ENCODE assay signal across 14 mouse cellular contexts in the genomic region with DNA sequence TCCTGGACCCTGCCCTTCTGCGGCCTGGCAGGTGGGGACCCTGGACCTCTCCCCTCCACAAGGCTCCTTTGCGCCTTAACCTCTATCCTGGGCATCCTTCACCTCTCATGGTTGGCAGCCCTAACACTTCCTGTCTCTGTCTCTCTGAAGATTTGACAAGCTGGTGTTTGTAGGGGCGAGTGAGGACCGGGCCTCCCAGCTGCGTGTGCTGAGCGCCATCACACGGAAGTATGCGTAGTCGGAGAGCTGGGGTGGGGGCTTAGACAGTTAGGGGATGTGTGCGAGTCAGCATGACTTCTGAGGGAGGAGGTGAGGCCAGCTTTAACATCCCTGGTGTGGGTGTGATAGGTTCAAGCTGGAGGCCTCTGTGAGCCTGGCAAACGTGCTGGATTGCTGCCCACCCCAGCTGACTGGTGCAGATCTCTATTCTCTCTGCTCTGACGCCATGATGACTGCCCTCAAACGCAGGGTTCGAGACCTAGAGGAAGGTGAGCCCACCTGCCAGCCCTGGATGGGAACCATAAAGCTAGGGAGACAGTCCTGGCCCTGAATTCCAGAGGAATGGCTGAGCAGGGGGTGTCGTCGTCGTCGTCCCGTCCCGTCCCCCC. TPM values are rescaled to one million over a fixed set of nuclear protein-coding genes. Genes with fewer than 3 reads are reported as not detected.
"Had no signal": no experiment of that assay in that cellular context is flagged by ENCODE, and none has a peak within 500 bp of the region (broad histone marks: within the 10 kb centered on the region; RNA-seq: fewer than 3 reads in every experiment).

No protein-coding gene starts in this region.

- H3K4me3 ChIP-seq: limb, embryonic 12.5 days; lung, embryonic 15.5 days; megakaryocyte, embryonic 14.5 days; midbrain, embryonic 13.5 days had no signal

- H3K27ac ChIP-seq: kidney, postnatal 0 days; limb, embryonic 12.5 days; lung, embryonic 15.5 days; macrophage; midbrain, embryonic 13.5 days had no signal

- DNase-seq: layer of hippocampus, adult 9-11 months; layer of hippocampus, postnatal 36 days; lung, postnatal 14 days; right cerebral cortex, postnatal 14 days had no signal

- ATAC-seq: midbrain, embryonic 13.5 days had no signal

- H3K4me2 ChIP-seq: limb, embryonic 12.5 days; liver, embryonic 11.5 days; lung, embryonic 15.5 days; midbrain, embryonic 13.5 days had no signal

- H3K9ac ChIP-seq: limb, embryonic 12.5 days; lung, embryonic 15.5 days; midbrain, embryonic 13.5 days had no signal

- H3K9me3 ChIP-seq: limb, embryonic 12.5 days; lung, embryonic 15.5 days; megakaryocyte, embryonic 14.5 days; midbrain, embryonic 13.5 days had no signal

RNA-seq across cellular contexts. Expression of a gene that starts 4.4 kb away (rescaled TPM):
- total RNA-seq: layer of hippocampus, postnatal 36 days had no signal
- polyA plus RNA-seq: macrophage had no signal

RNA-seq across cellular contexts. Expression of a gene that starts 38.9 kb away (rescaled TPM):
- total RNA-seq: left cerebral cortex, postnatal 25 days; midbrain, postnatal 0 days had no signal
- polyA plus RNA-seq: macrophage; small intestine, adult 2 months had no signal
